Mouse (Mus musculus): ENCODE measurements around the gene Vgll2. TPM values are rescaled to one million over a fixed set of nuclear protein-coding genes. Genes with fewer than 3 reads are reported as not detected.

Gene Vgll2
- polyA plus RNA-seq (2014; fragmentation: Nextera tagmentation; extraction: Ambion mirVana) = 10.9 and 11.0 TPM in 2 replicates

DNA sequence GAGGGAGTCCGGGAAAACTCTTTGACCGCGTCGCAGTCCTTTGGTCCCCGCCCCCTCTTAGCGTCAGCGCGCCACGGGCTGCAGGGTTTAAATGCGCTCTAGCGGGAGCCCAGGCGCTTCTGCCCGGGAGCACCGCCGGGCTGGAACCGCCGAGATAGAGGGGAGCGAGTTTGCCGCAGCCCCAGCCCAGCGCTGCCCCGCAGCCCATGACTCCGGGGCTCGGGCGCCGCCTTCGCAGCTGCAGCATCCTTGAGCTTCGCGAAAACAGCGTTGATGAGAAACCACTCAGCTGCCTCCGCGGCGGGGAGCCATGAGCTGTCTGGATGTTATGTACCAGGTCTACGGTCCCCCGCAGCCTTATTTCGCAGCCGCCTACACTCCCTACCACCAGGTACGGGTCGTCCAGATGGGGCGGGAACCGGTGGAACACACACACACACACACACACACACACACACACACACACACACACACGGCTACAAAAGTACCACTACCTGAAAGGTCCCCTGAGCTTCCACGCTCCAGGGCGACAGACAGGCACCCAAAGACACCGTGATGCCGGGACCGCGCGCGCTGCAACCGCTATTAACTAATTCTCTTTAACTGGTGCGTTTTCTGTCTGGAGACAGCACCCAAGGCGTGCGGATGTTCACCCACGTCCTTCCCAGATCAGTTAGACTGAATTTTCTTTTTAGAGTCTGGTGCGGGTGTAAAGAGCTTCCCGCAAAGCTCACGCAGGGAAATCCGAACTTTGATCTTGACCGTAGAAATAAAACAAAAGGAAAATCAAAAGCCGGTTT, at the start of gene Vgll2:
Gene Vgll2 (plus strand): TSS at position 90 of the 800 bp plus-strand sequence.
- Histone ChIP-seq H3K27ac (ENCODE audit: low read depth, low read length) (no peak within 1 kb of the TSS), H3K4me1 (ENCODE audit: control insufficient read depth, insufficient read depth, low read length) (peaks cover 6% of the 10 kb centered on the region; the same call in 1 of the 2 replicates), H3K36me3 (ENCODE audit: control insufficient read depth, insufficient read depth, low read length) (no peaks in the 10 kb centered on the region), H3K4me3 (ENCODE audit: low read depth, low read length) (peak within 1 kb of the TSS; percentile 41), H3K27me3 (ENCODE audit: control insufficient read depth, insufficient read depth, low read length) (peaks cover 79% of the 10 kb centered on the region), H3K4me2 (ENCODE audit: low read depth) (peak within 1 kb of the TSS; percentile 91), H3K9me3 (ENCODE audit: control insufficient read depth, low read length) (no peaks in the 10 kb centered on the region), H3K9ac (ENCODE audit: low read length) (peak within 1 kb of the TSS; percentile 37)
- WGBS = under 1% methylated on average over 55 of the region's 60 CpGs
- DNase-seq (ENCODE audit: low spot score) (peak; percentile 72), ATAC-seq (ENCODE audit: insufficient read depth, low FRiP score, low TSS enrichment) (peak; percentile 86)

DNA sequence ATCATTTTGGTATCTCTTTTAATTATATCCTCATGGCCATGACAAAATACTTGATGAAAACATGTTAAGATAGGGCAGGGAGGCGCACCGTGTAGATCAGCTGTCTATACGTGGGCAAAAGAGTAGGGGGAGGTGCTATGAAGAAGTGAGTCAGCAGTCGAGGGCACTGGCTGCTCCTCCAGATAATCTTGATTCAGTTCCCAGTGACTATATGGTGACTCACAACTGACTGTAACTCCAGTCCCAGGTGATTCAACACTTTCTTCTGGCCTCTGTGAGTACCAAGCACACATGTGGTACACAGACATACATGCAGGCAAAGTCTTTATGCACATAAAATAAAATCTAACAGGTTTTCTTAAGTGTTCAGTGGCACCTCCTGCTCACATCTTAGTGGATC, 47.2 kb upstream of the Vgll2 start:
- WGBS = 76% methylated on average over 4 of the region's 4 CpGs
- H3K9me3 ChIP-seq (ENCODE audit: control insufficient read depth, low read length) = no peaks in the 10 kb centered on the region
- ATAC-seq (ENCODE audit: insufficient read depth, low FRiP score, low TSS enrichment) = no peak

DNA sequence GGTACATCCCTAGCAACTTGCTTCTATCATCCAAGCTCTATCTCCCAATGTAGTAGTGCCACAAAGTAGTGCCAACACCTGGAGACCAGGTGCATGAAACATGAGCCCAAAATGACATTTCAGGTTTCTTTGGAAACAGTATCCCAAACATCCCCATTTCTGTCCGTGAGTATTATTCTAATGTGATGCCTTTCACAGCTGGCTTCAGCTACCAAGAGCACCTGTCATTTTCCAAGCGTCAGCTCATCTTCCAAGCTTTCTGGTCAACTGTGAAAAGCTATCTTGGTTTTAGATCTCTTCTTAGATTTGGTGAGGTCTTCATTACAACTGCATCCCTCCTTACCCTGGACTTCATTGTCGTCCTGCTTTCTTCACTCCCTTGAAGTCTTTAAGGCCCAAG, 46.7 kb upstream of the Vgll2 start:
- H3K27me3 ChIP-seq (ENCODE audit: control insufficient read depth, insufficient read depth, low read length) = no peaks in the 10 kb centered on the region
- ATAC-seq (ENCODE audit: insufficient read depth, low FRiP score, low TSS enrichment) (no peak), DNase-seq (ENCODE audit: low spot score) (no peak)
- no peak overlapping the region for H3K9ac ChIP-seq (ENCODE audit: low read length)
- H3K36me3 ChIP-seq (ENCODE audit: control insufficient read depth, insufficient read depth, low read length) = no peaks in the 10 kb centered on the region
- WGBS = 80% methylated on average over 3 of the region's 3 CpGs
- no peaks in the 10 kb centered on the region for H3K4me1 ChIP-seq (ENCODE audit: control insufficient read depth, insufficient read depth, low read length)
- H3K4me3 ChIP-seq (ENCODE audit: low read depth, low read length) = no peak overlapping the region
- no peaks in the 10 kb centered on the region for H3K9me3 ChIP-seq (ENCODE audit: control insufficient read depth, low read length)
- H3K4me2 ChIP-seq (ENCODE audit: low read depth) = no peak overlapping the region
- H3K27ac ChIP-seq (ENCODE audit: low read depth, low read length) = no peak overlapping the region

More for the DNA sequence above, 47.2 kb upstream of the Vgll2 start:
- H3K4me3 ChIP-seq (ENCODE audit: low read depth, low read length) = no peak overlapping the region
- no peak for DNase-seq (ENCODE audit: low spot score)
- no peaks in the 10 kb centered on the region for H3K4me1 ChIP-seq (ENCODE audit: control insufficient read depth, insufficient read depth, low read length)
- no peak overlapping the region for H3K27ac ChIP-seq (ENCODE audit: low read depth, low read length)
- no peak overlapping the region for H3K4me2 ChIP-seq (ENCODE audit: low read depth)
- no peaks in the 10 kb centered on the region for H3K27me3 ChIP-seq (ENCODE audit: control insufficient read depth, insufficient read depth, low read length)
- no peaks in the 10 kb centered on the region for H3K36me3 ChIP-seq (ENCODE audit: control insufficient read depth, insufficient read depth, low read length)
- H3K9ac ChIP-seq (ENCODE audit: low read length) = no peak overlapping the region

DNA sequence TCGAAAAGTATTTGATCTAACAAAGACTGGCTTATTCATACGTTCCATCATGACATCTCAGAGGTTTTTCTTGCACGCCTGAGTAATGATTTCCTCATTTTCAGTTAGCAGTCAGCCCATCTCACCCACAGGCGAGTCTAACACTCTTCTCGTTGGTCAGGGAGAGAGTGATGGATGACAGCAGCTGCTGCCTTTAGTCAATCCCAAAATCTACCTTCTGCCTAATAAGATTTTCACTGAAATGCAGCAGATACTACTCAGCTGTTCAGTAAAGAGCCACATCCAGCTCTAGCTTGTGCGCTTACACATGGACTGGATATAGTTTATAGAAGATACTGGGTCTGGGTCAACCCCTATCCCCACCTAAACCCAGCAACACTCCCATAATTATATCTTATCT, 40.7 kb upstream of the Vgll2 start:
- no peak overlapping the region for H3K4me2 ChIP-seq (ENCODE audit: low read depth)
- no peaks in the 10 kb centered on the region for H3K9me3 ChIP-seq (ENCODE audit: control insufficient read depth, low read length)
- 67% methylated on average over 6 of the region's 6 CpGs for WGBS
- ATAC-seq (ENCODE audit: insufficient read depth, low FRiP score, low TSS enrichment) (no peak), DNase-seq (ENCODE audit: low spot score) (no peak)
- H3K27me3 ChIP-seq (ENCODE audit: control insufficient read depth, insufficient read depth, low read length) = no peaks in the 10 kb centered on the region
- H3K4me3 ChIP-seq (ENCODE audit: low read depth, low read length) = no peak overlapping the region
- no peak overlapping the region for H3K9ac ChIP-seq (ENCODE audit: low read length)
- no peaks in the 10 kb centered on the region for H3K4me1 ChIP-seq (ENCODE audit: control insufficient read depth, insufficient read depth, low read length)
- H3K36me3 ChIP-seq (ENCODE audit: control insufficient read depth, insufficient read depth, low read length) = no peaks in the 10 kb centered on the region
- H3K27ac ChIP-seq (ENCODE audit: low read depth, low read length) = no peak overlapping the region

DNA sequence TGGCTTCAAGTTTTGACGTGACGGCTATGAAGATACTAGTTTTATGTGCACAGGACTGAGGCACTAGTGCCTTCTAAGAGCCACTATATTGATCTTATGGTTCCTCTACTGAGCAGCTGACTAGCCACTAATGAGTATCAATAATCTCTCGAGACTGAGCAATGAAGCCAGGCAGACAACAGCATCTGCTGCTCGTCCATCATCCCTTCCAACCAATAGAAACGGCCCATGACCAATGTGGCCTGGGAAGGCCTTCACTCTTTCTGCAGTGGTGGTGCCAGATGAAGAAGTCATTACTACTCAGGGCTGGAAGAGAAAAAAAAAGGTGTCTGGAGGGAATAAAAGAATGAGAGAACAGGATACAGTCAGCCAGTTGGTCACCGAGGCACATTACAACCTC, 39.9 kb upstream of the Vgll2 start:
- H3K4me1 ChIP-seq (ENCODE audit: control insufficient read depth, insufficient read depth, low read length) = no peaks in the 10 kb centered on the region
- H3K9me3 ChIP-seq (ENCODE audit: control insufficient read depth, low read length) = no peaks in the 10 kb centered on the region
- ATAC-seq (ENCODE audit: insufficient read depth, low FRiP score, low TSS enrichment) (no peak), DNase-seq (ENCODE audit: low spot score) (no peak)
- no peak overlapping the region for H3K4me2 ChIP-seq (ENCODE audit: low read depth)
- 68% methylated on average over 6 of the region's 6 CpGs for WGBS
- no peaks in the 10 kb centered on the region for H3K36me3 ChIP-seq (ENCODE audit: control insufficient read depth, insufficient read depth, low read length)
- no peak overlapping the region for H3K27ac ChIP-seq (ENCODE audit: low read depth, low read length)
- H3K9ac ChIP-seq (ENCODE audit: low read length) = no peak overlapping the region
- H3K27me3 ChIP-seq (ENCODE audit: control insufficient read depth, insufficient read depth, low read length) = no peaks in the 10 kb centered on the region
- no peak overlapping the region for H3K4me3 ChIP-seq (ENCODE audit: low read depth, low read length)

DNA sequence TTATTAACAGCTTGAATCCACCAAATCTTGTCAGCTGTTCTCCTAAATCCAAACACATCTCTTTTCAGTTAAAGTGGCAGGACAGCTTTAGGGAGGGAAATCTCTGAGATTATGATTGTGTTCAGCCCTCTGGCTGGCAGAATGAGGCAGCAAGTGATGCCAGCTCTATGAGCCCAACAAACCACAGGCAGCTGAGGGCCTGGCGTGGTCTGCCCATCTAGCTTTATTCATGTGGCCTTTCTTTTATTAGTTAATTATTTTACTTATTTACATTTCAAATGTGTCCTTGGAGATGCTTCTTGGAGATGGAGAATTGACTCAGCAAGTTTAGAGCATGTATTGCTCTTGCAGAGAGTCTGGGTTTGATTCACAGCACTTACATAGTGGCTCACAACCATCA, 3.8 kb upstream of the Vgll2 start:
- H3K9me3 ChIP-seq (ENCODE audit: control insufficient read depth, low read length) = no peaks in the 10 kb centered on the region
- H3K4me2 ChIP-seq (ENCODE audit: low read depth) = no peak overlapping the region
- H3K4me1 ChIP-seq (ENCODE audit: control insufficient read depth, insufficient read depth, low read length) = no peaks in the 10 kb centered on the region
- H3K4me3 ChIP-seq (ENCODE audit: low read depth, low read length) = no peak overlapping the region
- H3K27ac ChIP-seq (ENCODE audit: low read depth, low read length) = no peak overlapping the region
- no peak for DNase-seq (ENCODE audit: low spot score)
- H3K27me3 ChIP-seq (ENCODE audit: control insufficient read depth, insufficient read depth, low read length) = peaks cover 38% of the 10 kb centered on the region
- no peaks in the 10 kb centered on the region for H3K36me3 ChIP-seq (ENCODE audit: control insufficient read depth, insufficient read depth, low read length)
- no peak for ATAC-seq (ENCODE audit: insufficient read depth, low FRiP score, low TSS enrichment)
- 59% methylated on average over 1 of the region's 1 CpGs for WGBS
- H3K9ac ChIP-seq (ENCODE audit: low read length) = no peak overlapping the region

DNA sequence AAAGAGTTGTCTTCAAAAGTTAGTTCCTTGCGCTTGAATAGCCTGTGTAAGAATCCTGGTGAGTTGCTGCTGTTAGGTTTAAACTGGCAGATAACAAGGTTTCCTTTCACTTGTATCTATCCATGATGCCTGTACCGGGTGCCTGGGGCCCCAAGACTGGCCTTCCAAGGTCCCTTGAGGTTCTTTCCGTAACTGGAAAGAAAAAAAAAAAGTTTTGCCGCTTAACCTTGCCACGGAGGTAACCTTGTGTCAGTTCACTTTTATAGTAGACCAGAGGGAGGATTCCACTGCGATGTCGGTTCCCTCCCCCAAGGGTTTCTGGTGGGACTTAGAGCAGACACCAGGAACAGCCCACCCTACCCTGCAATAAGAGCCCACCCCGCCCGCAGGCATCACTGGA, 1.1 kb upstream of the Vgll2 start:
- ATAC-seq (ENCODE audit: insufficient read depth, low FRiP score, low TSS enrichment) (no peak), DNase-seq (ENCODE audit: low spot score) (peak; percentile 15)
- no peak overlapping the region for H3K9ac ChIP-seq (ENCODE audit: low read length)
- WGBS = under 1% methylated on average over 9 of the region's 9 CpGs
- H3K4me1 ChIP-seq (ENCODE audit: control insufficient read depth, insufficient read depth, low read length) = no peaks in the 10 kb centered on the region
- H3K27me3 ChIP-seq (ENCODE audit: control insufficient read depth, insufficient read depth, low read length) = peaks cover 65% of the 10 kb centered on the region
- H3K27ac ChIP-seq (ENCODE audit: low read depth, low read length) = no peak overlapping the region
- H3K4me3 ChIP-seq (ENCODE audit: low read depth, low read length) = no peak overlapping the region
- H3K9me3 ChIP-seq (ENCODE audit: control insufficient read depth, low read length) = no peaks in the 10 kb centered on the region
- no peak overlapping the region for H3K4me2 ChIP-seq (ENCODE audit: low read depth)
- H3K36me3 ChIP-seq (ENCODE audit: control insufficient read depth, insufficient read depth, low read length) = no peaks in the 10 kb centered on the region

DNA sequence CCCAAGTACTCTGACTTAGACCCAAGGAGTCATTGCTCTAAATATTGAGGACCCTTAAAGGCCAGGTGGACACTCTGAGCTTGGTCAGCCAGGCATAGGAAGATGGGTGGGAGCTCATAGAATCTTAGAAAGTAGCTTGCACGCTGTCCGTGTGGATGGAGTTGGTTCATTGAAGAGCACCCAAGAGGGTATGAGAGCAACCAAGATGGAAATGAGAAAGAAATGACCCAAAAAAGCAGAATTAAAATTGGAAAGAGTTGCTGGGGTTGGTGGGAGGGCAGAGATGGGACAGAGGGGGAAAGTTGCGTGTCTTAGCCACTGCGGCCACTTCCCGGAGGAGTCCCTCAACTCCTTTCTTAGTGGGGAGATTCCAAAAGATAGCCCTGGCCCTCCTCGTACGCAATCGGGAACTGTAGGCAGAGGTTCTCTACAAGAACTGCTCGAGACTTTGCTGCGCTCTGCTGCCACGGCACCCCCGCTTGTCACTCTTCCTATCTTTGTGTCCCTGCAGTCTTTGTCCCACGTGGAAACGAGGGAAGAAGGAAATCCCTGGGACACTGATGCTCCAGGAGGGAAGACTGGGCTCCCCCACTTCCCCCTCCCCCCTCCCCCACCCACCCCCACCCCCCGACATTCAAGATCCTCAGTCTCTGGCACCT, 437 bp upstream of the Vgll2 start:
- 0 out of 2 replicates have a peak overlapping the region, but pooled peaks have one; percentile 10 for H3K9ac ChIP-seq (ENCODE audit: low read length)
- peaks cover 72% of the 10 kb centered on the region for H3K27me3 ChIP-seq (ENCODE audit: control insufficient read depth, insufficient read depth, low read length)
- H3K4me3 ChIP-seq (ENCODE audit: low read depth, low read length) = peak overlapping the region; percentile 41
- no peak overlapping the region for H3K27ac ChIP-seq (ENCODE audit: low read depth, low read length)
- peak overlapping the region; percentile 91 for H3K4me2 ChIP-seq (ENCODE audit: low read depth)
- ATAC-seq (ENCODE audit: insufficient read depth, low FRiP score, low TSS enrichment) (peak; percentile 53), DNase-seq (ENCODE audit: low spot score) (peak; percentile 36)
- H3K36me3 ChIP-seq (ENCODE audit: control insufficient read depth, insufficient read depth, low read length) = no peaks in the 10 kb centered on the region
- WGBS = 1% methylated on average over 14 of the region's 15 CpGs
- H3K9me3 ChIP-seq (ENCODE audit: control insufficient read depth, low read length) = no peaks in the 10 kb centered on the region
- H3K4me1 ChIP-seq (ENCODE audit: control insufficient read depth, insufficient read depth, low read length) = no peaks in the 10 kb centered on the region
